Mouse (Mus musculus) cerebellum, postnatal 4 days (tissue): ENCODE results near the gene Amz2.

Experiments
- DNase-seq, 2 experiments: peaks; one replicate each; pipeline ENCODE4 v3.0.0; 2022; ENCODE audit warnings: low spot score in 2 of 2, mixed read lengths in 1 of 2

Amz2 gene

DNA sequence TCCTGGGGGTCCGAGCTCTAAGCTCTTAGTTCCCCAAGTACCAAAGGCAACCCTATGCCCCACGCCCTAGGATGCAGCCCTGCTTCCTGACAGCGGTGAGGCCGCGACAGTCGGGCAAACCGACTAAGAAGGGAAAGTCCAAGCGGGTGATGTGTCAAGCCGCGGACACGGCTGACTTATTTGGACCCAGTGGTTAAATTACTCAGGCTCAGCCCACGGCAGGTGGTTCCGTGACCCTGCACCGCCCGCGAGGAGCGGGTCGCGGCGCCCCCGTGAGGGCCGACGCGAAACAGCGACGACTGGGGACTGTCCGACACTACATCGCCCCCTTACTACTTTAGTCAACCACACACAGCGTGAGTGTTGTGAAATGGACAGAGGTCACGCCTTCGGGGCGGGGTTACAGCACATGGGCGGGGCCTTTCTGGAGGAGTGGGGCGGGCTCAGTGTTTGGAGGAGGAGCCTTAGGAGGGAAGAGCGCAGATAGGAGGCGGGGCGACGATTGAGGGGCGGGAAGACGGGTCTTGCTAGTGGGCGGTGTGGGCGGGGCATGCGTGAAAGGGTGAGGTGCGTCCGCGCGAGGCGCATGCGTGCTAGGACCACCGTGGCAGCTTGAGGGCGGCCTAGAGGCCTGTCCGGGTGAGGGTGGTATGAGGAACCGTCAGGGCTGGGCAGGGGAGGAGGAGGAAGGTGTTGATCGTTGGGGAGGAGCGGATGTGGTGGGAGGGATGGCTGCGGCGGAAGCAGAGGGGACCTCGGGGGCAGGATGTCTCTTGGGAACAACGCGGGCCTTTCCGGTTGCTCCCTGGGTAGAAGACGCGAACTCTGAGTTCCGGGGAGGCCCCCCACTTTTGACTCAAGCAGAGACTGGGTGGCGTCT is at the start of gene Amz2:
TSS of gene Amz2 (plus strand) at position 555 of the 880 bp plus-strand sequence.
- peak; percentile 95 to 98 for DNase-seq

DNA sequence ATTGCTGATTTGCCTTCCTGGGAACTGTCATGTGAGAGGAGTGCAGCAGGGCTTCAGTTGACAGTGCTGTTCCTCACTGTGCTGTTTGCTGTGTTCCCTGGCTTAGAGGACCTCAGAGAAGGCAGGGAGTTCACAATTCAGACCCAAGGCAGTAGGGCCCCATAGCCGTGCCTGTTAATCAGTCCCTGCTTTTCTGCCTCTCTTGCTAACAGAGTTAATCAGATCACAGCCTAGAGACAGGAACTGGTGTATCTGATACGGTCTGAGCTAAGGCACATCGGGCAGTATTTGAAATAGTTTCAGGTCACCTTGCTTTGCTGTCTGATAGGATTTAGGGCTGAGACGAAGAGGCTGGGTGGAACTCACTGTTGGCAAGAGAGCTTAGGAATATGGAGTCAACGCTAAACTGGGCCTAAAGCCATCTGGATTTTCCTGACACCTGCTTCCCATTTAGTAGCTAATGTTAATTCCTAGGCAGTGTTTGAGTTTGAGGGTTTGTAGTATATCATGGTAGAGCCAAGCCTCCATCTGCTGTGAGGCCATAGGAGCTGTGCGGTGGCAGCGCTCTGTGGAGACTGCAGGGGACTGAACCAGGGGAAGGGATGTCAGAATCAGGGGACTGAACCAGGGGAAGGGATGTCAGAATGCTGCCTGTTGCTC is 49.1 kb upstream of the Amz2 start:
- DNase-seq: no peak

DNA sequence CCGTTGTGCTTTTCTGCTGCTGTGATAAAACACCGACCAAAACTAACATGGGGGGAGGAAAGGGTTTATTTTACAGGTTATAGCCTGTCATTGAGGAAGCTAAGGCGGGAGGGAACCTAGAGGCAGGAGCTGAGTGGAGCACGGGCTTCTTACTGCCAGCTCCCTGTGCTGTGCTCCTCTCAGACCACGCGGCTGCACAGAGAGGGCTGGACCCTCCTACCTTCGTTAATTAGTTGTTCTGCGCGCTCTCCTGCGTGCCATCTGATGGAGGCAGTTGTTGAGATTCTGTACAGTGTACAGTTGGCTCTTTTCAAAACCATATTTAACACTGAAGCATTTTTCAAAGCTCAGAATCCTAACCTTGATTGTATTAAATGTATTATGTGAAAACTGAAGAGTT is 48.3 kb upstream of the Amz2 start:
- no peak for DNase-seq

DNA sequence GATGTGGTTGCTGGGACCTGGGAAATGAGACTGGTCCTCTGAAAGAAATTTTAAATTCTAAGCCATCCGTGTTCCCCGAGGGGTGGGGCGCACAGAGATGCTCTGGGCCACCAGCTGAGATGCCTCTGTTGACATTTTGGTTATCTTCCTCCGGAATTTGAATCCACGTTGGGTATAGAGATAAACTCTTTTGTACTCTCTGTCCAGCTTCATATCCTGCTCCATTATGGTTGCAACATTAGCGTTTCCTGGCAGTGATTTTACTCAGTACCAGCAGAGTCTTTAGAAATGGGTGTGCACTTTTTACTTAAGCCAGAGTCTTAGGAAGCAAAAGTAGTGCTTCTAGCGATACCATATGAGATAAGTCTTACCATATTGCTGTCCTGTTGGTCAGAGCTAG is 47.7 kb upstream of the Amz2 start:
- no peak for DNase-seq

DNA sequence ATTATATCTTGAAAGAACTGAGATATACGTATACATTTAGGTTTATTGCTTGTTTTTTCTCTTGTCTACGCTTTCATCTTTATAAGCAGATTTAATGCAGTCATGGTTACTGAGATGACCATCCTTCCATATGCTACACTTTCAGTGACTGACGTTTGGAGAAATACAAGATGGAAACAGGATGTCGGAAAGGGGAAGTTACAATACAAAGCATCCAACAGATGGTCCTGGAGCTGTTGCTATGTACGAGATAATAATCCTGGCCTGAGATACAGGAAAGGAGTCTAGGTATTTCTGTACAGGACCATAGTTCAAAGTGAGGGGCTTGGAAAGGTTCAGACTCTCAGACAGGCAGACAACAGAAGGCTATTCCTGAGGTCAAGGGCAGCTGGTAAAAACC is 45.1 kb upstream of the Amz2 start:
- no peak for DNase-seq

DNA sequence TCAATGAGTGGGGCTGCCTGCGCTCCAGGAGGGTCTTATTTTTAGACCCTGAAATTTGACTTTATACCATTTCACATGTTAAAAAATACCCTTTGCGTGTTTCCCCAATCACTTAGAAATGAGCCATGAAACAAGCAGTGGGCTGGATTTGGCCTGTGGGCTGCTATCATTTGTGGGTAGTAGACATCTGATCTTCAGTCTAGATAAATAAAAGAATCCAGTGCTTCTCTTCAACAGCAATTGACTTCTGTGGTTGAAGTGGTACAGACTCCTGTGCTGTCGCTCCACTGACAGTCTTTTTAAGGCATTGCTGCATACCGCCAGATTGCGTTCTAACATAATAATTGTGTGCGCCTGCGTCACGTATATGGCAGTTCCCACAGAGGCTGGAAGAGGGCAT is 40.5 kb upstream of the Amz2 start:
- no peak for DNase-seq

DNA sequence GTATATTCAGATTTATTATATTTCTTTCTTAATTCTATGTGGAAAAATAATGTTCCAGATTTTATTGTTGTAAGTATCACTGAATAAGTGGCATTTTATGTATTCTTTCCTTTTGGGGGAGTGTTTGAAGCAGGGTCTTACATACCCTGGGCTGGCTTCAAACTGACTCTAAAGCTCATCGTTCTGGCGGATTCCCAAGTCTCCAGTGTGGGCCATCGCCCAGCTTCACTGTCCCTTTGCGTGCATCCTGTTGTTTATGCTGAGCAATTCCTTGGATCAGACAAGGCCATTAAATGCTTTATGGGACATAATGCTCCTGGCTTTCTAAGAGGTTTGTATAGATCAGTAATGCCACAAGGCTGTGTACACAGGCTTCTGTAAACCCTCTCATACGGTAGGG is 36.7 kb upstream of the Amz2 start:
- no peak for DNase-seq

DNA sequence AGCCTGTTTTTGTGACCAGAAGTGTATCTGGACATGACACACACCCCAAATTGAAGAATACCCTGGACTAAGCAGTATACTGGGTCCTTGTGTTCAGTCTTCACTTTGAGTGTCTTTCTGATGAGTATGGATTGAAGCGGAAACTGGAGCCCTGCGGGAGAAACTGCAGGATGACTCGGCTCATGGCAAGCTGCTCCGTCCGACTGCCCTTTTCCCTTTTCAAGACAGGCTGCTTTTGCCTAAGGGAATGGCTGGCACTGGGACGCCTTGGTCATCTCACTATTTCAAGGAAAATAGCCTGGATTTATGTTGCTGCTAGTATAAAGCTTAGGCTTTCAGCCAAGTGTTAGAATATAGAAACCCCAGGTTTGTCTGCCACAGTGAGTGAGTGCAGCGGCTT is 34.5 kb upstream of the Amz2 start:
- no peak for DNase-seq

DNA sequence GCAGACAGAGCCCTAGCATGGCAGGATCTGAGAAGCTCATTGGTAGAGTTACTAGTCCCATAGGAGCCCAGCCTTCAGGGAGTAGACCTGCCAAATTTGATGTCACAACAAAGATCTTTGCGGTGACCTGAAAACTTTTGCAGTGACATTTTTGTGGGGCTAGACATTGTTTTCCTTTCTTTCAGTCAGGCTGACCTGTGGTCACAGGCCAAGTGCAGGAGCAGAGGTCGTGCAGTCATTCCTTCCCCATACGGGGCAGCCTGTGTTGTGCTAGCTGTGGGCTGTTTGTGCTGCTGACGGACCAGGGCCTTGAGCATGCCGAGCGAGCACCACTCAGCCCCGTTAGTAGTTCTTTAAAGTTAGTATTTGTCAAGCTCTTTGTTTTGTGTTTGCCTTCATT is 34.0 kb upstream of the Amz2 start:
- no peak for DNase-seq

DNA sequence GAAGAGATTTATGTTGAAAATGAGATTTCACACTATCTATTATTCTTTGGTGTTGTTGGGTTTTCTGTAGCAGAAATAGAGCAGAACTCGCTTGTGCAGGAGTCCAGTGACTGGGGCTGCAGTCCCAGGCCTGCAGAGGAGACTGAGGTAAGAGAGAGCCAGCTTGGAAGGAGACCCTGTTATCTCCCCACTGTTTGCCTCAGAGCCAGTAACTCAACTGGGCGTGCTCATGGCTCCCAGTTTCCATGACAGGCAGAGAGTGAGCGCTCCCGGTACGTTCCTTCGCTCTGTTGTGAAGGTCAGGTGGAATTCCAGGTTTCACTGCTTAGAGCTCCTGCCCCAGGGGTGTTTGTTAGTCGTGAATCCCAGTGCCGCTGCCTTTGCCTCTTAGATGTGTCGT is 33.1 kb upstream of the Amz2 start:
- DNase-seq: no peak

DNA sequence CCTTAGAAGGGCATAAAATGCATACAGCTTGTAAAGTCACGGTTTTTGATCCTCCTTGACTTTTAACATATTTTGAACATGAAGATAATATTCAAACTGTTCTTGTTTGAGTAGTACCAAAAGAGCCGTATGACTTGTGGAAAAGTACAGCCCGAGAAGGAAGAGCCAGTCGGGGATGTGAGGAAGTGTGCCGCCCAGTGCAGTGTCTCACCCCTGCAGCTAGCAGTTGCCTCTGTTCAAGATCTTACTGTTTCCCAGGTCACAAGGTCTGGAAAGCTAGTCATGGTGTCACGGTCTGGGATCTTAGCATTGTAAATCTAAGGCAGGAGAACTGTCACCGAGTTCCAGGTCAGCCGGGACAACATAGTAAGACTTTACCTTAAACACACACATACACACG is 31.0 kb upstream of the Amz2 start:
- no peak for DNase-seq

DNA sequence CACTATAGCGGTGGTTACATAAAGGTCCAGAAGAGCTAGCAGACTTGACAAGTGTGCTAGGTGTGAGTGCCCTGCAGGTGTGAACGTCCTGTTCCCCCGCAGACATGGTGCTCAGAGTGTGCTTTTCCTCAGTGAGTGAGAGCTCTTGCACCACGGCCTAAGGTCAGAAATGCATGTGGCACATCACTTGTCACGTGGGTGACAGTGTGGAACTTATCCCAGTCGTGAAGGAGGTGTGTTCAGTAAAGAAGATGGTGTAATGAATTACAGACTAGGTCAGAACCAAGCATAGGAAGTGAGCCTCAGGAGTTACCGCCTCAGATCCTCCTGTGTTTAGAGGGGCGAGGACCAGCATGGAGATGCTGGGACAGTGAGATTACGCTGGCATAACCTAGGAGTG is 30.5 kb upstream of the Amz2 start:
- no peak for DNase-seq

DNA sequence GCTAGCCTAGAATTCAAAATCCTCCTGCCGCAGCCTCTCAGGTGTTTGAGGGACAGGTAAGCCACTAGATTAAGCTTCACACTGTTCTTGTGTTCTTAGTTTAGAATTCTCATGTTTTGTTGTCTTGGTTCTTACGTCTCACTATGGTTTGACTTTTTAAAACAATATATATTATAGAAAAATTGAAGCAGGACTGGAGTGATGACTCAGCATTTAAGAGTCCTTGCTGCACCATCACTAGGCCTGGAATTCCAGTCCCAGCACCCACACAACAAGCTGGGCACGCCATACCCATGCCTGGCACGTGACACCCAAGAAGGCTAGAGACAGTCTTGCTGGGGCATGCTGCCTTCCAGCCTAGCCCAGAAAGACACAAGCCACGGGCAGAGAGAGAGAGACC is 19.3 kb upstream of the Amz2 start:
- DNase-seq: no peak

DNA sequence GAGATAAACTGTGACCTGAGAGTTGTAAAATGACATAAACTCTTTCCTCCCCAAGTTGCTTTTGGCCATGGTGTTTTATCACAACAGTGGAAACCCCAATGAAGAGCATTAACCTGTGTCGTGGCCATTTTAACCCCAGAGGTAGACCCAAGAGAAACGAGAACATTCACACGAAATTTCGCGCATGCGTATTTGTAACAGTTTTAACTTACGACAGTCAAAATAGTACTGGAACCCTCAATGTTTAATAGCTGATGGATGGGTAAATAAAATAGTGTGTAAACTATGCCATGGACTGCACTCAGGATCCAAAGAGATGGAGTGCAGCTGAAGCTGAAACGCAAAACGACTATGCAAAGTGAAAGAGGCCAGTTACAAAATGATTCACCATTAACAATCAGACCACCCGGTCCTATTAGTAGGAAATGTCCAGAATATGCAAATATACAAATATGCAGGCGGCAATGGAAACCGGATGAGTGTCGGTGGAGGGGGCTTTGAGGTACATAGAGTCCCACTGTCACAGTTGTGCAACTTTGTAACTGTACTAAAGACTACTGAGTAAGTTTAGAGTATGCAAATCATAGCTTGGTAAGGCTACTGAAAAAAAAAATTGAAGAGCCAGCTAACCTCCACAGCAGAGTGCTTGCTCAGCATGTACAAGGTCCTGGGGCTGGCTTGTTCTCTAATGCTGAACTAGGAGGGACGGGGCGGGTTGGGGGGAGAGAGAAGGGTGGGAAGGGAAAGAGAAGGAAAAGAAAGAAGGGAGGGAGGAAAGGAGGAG is 15.4 kb upstream of the Amz2 start:
- no peak for DNase-seq

DNA sequence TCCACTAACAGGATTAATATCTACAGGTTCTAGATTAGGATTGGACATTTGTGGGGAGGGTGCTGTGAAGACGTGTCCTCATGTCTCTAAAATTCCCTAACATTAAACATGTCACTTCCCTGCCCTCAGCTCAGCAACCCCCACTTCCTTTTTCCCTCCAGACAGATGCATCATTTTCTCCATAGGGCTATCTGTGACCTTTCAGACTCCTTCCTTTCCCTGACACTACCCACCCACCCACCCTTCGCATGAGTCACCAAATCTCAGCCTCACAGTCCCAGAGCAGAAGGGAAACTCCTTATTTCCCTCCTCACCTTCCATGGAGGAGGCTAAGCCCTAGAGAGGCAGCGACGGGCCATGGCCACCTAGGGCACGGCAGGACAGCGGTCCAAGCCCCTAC is 12.1 kb upstream of the Amz2 start, which contains the start of gene 9930022D16Rik:
TSS of gene 9930022D16Rik (plus strand) at position 301 of the 400 bp plus-strand sequence.
- no peak for DNase-seq

DNA sequence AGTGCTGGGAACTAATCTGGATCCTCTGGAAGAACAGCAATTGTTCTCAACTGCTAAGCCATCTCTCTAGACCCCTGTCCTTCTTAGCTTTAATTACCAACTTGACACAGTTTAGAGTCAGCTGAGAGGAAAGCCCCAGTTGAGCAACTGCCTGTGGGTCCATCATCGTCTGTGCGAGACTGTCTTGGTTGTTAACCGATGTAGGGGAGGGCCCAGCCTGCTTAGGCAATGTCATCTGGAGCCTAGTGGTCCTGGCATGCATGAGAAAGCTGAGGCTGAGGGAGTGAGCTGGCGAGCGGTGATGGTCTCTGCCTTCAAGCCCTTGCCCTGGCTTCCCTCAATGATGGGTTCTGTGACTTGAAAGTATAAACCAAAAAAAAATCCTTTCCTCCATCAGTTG is 10.9 kb upstream of the Amz2 start:
- no peak for DNase-seq

DNA sequence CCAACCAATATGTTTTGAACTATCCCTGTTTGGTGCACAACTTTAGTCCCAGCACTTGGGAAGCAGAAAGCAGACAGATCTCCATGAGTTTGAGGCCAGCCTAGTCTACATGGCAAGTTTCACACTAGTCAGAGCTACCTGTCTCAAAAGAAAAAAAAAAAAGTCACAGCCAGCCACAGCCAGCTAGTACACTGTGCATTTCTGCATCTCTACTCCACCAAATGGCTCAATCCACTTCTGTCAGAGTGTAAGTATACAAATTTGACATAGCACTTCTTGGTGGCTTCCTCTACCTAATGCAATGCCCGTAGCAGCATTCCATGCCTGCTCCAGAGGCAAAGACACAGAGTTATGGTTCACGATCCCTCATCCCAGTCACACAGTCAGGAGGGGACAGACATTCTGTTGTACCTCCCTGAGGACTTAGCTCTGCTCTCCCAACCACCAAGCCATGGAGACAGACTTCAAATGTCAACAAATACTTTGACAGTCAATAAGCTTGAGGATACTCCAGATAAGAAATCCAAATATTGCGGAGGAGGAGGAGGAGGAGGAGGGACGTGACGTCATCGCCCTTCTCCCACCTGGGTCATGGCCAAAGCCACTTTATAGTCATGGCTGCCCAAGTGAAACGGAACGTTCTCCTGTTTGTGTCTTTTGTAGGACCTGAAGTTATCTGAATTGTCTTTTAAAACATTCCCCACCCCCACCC is 8.9 kb upstream of the Amz2 start:
- DNase-seq: no peak

DNA sequence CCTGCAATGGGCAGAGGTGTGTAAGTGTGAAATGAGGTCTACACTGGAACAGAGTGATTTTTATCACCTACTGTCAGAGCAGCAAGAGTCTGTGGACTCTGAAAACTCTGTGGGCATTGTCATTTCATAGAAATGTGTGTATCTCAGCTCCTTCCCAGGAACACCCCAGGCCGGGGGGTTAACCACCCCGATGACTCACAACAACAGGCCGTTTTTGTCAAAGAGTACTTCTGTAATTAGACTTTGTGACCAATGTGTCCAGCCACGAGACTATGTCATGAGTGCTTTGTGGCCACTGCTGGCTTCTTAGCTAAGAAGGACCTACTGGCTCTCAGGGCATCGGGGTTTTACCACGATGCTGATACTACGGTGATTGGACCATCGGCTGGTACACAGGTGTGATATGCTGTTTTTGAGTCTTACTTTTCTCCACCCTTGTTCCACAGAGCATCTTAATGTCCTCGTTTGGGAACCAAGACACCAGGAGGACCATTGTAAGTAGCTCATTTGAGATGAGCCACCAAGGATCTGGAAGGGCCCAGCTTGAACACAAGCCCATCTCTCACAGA is 8.2 kb upstream of the Amz2 start:
- no peak for DNase-seq

DNA sequence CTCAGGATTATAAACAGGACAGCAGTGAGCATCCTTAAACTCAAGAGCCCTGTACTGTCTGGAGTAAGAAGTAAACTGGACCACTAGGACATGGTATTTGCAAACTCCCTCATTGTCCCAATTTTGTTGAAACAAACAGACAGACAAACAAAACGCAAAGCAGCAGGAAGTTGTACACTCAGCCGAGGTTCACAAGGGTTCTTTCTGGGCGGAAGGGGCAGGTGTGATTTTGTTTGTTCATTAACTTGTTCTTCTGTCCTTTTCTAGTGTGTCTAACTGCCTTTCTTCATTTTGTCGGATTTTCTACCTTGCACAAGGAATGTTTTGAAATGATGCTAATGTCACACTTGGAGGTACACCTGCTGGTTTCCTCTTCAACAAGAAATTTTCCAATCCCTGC is 6.3 kb upstream of the Amz2 start:
- no peak for DNase-seq

DNA sequence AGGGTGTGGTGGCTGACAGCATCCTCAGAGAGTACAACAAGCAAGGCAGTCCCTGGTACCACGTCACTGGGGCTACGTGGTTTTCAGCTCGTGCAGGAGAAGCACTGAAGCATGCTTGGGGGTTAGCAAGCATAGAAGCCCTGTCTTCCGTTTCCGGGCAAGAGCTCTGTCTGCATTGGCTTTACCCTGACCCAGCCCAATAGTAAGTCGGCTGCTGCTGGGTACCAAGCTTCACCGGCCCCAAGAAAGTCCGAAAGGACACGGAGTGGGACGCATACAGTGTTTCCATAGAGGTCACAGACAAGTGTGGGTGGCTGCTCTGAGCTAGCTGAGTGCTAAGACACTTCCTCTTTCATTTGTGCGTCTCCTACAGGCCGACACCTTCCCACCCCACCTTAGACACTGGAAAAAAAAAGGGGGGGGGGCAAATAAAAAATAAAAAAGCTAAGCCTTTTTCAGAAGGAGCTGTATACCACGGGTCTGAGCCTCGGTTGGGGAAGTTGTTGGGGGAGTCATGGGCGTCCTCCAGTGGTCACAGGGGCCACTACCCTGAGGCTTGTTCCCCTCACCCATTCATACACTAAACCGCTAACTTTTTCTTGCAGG is 5.7 kb upstream of the Amz2 start:
- DNase-seq: no peak

DNA sequence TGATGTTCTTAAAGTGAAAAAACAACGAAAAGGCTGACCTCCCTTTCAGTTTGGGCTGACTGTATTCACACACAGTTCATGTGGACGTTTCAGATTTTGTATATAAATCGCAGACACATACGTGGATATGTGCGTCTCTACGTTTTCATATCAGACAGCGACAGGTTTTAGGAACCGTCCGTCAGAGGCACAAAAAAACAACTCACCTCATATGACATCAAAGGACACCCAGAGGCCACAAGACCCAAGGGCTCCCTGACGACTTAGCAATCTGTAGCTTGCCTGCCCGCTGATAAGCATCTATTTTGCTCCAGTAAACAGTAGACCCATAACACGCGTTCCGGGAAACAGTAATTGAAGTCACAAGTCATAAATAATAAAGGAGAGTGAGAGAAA is 5.2 kb upstream of the Amz2 start:
- no peak for DNase-seq
